Mouse (Mus musculus) retina, postnatal 7 days (tissue): ENCODE results near the gene Bpifb1.
"Not testable (repeated sequence)": the region's sequence is repeated elsewhere in the genome, so short reads cannot be mapped to it uniquely, and the experiment has no call there.

Experiments used
- DNase-seq: peaks from one replicate; pipeline ENCODE4 v3.0.0-alpha.2; 2012; ENCODE audit warnings: low read depth, low spot score

Gene Bpifb1

GRCm38 (mm10) chr2:154211121-154211520 lies 20.5 kb downstream of the Bpifb1 start:
- DNase-seq = no peak

DNA sequence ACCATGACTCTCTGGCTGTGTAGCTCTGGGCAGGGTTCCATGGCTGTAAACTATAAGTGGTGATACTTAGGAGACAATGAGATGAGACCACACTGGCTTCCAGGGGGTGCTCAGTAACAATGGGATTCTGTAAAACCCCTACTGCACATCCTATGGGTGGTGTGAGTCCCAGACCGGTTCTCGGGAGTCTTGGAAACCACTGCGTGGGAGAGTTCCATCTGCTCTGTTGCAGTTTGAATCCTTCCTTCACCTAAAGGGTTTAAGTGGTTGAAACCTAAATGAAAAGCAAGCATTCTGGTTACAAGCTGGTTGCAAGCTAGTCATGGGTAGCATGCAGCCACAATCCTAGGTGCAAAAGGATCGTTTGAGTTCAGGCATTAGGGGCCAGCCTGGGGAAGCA lies 21.3 kb downstream of the Bpifb1 start:
- DNase-seq = no peak

DNA sequence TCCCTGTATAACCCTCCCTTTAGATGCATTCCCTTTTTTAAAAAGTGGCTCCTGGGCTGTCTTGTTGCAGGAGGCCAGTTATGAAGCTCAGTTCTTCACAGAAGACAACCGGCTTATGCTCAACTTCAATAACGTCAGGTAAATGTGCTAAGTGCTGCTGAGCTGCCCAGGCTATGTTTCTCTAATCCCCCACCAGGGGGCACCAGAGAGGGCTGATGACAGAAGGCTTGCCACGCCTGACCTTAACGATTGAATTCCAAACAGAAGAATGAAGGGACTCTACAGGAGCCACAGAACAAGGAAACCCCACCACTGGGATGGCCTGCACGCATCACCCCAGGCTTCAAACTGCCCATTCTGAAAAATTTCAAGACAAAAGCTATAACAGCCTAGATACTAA lies 24.6 kb downstream of the Bpifb1 start:
- DNase-seq = peak; percentile 70

GRCm38 (mm10) chr2:154219950-154220349 lies 29.3 kb downstream of the Bpifb1 start:
- no peak for DNase-seq

GRCm38 (mm10) chr2:154223265-154223916 lies 32.8 kb downstream of the Bpifb1 start, which contains the start of gene Bpifb5:
Bpifb5 (plus strand) TSS chr2:154223742.
- no peak for DNase-seq

DNA sequence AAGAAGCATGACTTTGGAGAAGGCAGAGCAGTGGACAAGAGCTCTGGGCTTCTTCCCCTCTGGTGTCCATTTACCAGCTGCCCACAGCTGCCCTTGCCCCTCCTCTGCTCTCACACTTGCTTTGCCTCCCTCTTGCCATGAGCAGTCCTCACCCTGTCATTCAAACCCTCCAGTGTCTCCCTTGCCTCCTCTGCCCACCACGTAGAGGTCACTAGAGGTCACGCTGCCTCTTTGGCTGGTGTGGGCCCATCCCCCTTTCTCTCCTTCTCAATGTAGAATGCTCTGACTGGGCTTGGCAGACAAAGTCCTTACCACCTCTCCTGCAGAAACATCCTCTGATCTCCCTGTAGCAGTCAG lies 33.3 kb downstream of the Bpifb1 start:
- DNase-seq = no peak

- DNase-seq = no peak
Measured at GRCm38 (mm10) chr2:154226991-154227390, 36.4 kb downstream of the Bpifb1 start.

DNA sequence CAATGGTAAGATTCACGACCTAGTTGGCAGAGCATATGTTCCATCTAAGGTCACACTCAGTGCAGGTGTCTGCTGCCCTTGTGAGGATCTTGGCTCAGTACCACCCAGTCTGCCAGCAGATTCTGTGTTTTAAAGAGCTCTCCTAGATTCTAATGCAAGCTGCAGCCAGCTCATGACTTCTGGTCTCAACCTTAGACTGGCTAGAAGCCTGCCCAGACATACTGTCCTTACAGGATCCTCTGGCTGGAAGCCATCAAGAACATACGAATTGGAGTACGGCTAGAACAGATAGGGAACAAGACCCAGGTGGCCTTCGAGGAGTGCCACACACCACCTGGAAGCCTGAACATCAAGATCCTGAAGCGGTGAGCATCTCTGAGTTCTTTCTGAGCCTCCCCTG lies 37.2 kb downstream of the Bpifb1 start:
- no peak for DNase-seq

DNA sequence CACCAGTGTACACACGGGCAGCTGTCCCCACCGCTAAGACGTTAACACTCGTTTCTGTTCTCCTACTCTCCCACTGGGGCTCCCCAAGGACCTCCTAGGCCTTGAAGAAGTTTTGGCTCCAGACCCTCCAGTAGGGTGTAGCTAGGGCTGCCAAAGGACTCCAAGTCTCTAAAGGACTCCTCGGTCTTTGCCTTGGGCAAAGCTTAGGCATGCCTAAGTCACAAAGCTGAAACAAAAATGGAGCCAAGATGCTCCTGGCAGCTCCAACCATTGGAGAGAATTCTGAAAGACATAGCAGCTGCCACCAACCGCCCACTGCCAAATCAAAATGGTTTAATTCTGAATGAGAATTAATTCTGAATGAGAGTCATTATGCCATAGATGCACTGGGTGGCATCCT lies 42.8 kb downstream of the Bpifb1 start:
- DNase-seq = no peak

- no peak for DNase-seq
Measured at GRCm38 (mm10) chr2:154240771-154241170, 50.2 kb downstream of the Bpifb1 start.

GRCm38 (mm10) chr2:154242726-154243125 lies 52.1 kb downstream of the Bpifb1 start:
- DNase-seq = not testable (repeated sequence)

DNA sequence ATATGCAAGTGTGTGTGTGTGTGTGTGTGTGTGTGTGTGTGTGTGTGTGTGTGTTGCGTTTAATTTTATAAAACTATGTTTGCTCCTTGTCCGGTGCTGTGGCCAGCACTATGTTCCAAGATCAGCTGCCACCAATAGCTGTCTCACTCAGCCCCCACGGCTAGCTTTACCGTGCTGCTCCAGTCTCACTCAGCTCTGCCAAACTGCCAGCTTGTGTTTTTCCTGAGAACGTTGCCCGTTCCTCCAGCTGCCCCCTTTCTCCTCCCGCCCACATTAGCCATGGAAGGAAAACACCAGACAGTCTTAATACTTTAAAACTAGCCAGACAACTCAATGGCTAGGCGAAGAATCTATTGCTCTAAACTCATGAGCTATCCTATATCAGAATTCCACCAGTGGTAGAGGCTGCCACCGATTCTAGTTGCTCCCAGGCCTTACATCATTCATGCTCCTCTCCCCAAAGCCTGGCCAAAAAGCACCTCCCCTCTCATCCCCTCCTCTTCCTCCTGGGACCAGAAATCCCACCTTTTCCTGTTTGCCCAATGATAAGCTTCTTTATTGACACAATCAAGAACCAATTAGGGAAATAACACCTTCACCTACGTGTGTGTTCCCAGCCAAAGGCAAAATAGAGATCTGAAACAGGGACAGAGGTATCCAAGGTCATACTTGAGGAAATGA lies 52.9 kb downstream of the Bpifb1 start:
- DNase-seq = no peak

DNA sequence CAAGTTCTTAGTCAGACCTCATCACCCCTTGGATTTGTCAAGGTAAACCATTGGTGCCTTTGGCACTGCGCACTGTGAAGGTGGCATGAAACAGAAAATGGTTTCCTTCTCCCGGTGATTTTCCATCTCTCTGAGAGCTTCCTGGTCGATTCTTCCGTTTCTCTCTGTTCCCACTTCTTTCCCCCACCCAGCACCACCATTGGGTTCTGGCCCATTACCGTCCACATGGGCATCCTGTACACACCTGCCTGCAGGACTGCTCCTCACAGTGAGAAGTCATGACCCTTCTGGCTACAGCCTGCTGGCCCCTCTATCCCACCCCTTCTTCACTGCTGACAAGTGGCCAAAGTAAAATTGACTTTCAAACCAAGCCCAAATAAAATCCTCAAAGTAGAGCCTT lies 54.7 kb downstream of the Bpifb1 start:
- no peak for DNase-seq

GRCm38 (mm10) chr2:154255254-154255653 lies 64.6 kb downstream of the Bpifb1 start:
- not testable (repeated sequence) for DNase-seq

DNA sequence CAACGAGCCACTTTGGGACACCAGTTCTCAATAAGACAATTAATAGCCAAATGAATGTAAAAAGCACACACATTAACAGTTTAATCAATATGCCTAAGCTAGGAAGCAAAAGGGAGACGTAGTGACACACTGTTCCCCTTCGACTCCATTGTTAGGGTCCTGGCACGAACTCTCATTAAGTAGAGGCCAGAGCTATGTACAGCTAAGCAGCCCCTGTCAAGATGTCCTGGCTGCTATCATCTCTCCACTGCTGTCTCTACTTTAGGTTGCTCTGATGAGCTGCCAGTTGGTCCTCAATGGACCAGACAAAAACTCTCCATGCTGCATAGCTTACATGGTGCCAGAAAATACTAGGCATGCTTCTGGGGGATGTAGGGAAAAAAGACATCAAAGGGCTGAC lies 65.2 kb downstream of the Bpifb1 start:
- DNase-seq = no peak

GRCm38 (mm10) chr2:154257554-154257953 lies 66.9 kb downstream of the Bpifb1 start, which contains the start of gene Bpifb9a:
Bpifb9a (plus strand) TSS chr2:154257854.
- DNase-seq = not testable (repeated sequence)

GRCm38 (mm10) chr2:154264397-154264796 lies 73.8 kb downstream of the Bpifb1 start:
- DNase-seq = not testable (repeated sequence)
